Mouse (Mus musculus) layer of hippocampus, postnatal 14 days (tissue): ENCODE results near the gene Cysrt1. TPM values are rescaled to one million over a fixed set of nuclear protein-coding genes. Genes with fewer than 3 reads are reported as not detected.
"Not testable (repeated sequence)": the region's sequence is repeated elsewhere in the genome, so short reads cannot be mapped to it uniquely, and the experiment has no call there.

Source experiments
- DNase-seq, 2 experiments: peaks; one replicate each; pipeline ENCODE4 v3.0.0; 2021 to 2022; ENCODE audit warnings: low spot score in 2 of 2, mixed read lengths in 1 of 2
- total RNA-seq, 2 experiments: library from RNA; stranded (reverse); gene quantifications; 2 replicates each; pipeline ENCODE4 v1.2.3; 2021

The Cysrt1 gene
- total RNA-seq, 2 experiments from 2014 or later: not detected

DNA sequence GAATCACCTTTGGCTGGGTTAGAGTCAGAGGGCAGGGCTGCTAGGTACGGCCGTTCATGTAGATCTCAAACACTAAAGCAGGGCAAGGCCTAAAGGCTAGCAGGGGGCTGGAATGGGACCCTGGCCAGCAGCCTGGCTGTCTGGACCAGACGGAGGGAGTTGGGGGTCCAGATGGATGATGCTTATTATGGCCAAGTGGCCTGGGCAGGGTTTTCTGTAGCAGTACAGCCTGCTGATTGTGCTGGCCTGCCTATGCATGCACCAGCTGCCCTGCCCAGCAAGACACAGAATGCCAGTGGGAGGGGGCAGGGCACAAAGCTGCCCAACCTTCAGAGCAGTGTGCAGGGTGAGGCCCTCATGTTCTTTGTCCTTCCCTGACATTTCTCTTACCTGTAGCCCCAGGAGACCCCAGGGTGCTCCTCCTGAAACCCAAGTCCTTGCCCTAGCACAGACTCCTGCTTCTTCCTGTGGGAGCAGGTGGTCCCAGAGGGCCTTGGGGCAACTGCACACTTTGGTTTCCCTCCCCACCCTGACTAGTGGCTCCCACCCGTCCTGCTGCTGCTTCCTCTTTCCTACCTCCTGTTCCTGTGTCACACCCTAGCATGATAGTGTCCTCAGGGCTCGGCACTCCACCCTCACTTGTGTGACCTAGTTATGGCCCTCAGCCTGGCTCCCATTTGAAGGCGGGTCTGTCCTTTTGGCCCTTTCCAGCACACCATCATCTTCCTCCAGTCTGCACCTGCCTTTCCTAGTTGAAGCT is 23.8 kb upstream of the Cysrt1 start:
- peak in 1 of 2 experiments; percentile 52 for DNase-seq

DNA sequence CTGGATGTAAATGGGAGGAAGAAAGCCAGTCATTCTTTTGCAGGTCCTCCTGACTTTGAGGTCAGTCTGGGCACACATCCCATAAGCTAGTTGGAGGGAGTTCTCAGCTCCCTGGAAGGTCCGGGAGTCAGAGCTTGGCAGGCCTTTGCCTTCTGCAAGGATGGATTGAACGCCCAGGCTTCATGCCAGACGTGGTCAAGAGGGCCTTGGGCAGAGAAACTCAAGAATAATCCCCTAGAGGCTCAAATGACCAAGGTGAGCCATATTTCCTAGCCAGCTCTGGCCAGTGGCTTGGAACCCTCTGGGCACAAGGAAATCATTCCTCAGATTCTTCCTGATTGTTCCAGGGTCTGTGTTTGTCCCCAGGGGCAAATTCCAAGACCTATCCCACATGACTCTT is 22.6 kb upstream of the Cysrt1 start:
- DNase-seq: no peak

DNA sequence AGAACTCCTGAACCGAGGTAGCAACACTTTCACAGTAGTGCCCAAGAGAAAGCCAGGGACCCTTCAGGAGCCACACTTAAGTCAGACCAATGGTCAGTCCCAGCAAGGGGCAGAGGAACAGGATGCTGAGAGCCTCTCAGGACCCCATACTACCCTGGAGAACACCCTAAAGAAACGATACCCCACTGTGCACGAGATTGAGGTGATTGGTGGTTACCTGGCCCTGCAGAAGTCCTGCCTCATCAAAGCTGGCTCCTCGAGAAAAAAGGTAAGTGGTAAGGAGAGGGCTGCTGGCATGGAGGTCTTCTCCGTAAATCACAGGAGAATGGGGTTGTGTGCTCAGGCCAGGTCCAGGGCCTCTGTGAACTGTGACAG is 22.0 kb upstream of the Cysrt1 start:
- DNase-seq: no peak

DNA sequence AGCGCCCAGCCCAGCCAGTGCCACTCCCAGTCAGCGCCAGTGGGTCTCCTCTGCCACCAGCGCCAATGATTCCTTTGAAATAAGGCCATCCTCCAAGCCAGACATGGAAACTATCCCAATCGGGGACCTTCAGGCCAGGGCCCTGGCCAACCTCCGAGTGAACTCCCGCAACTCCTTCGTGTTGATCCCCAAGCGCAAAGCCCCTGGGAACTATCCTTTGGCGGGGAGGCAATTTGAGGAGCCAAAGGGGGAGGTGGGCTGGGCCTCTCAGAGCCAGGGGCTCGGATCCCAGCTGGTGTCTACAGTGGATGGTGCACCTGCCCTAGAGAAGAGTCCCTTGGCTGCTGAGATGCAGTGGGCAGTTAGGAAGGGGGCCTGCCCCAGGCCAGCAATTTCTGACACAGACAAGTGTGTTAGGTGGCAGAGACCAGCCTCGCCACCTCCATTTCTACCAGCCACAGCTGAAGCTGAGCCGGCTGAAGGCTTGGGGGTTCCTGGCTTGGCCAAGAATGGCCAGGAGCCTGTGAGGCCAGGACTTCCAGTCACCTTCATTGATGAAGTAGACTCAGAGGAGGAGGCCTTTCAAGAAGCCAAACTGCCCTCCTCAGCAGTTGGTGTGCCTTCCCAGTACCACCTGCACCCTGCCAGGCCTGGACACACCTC is 21.5 kb upstream of the Cysrt1 start:
- DNase-seq: no peak

DNA sequence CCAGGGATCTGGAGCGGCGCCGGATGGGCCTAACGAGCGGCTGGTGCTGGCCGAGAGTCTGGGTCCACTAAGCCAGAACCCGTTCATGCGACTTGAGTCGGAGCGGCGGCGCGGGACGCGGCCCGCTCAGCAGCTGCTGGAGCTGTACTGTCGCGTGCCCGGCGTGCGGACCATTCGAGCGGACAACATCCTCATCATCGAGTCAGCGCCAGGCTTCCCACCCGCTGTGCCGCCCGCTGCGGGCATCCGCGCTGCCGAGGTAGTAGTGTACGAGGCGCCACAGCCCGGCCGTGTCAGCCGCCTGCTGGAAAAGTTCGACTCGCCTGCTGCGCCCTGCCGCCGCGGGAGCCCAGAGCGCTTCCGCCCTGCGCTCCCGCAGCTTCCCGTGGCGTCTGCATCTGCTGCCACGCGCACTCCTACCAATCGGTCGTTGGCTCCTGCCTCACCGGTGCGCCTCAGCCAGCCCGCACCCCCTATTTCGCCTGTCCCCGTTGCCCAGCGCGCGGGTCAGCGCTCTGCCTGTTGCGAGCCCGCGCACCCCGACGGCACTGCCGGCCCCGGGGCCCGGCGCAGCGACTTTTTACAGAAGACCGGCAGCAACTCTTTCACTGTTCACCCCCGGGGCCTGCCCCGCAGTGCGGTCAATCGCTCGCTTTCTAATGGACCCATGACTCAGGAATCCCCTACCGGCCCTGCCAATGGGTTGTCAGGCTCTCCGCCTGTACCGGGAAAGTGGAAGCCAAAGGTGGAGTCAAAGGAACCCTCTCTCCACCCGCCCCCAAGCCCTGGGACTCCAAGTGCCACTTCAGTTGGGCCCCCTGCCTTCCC is 20.8 kb upstream of the Cysrt1 start:
- no peak for DNase-seq

DNA sequence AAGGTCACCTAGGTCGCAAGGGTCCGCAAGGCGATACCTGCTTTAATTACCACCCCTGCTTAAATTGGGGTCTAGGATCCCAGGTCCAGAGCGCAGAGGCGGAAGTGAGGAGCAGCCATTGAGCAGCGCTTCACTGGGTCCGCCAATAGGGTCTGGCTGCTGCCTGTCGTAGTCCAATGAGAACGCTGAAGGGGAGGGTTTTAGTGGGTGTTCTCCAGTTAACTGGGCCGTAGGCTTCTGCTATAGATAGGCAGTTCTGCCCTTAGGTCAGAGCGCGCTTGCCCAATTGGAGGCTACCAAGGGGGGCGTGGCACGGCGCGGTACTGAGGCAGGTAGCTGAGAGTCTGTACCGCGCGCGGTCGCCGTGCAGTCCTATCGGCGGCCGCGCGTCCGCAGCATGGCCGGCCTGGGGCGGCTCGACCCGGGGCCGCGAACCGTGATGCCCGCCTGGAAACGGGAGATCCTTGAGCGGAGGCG is 20.1 kb upstream of the Cysrt1 start, which contains the start of gene Tprn:
TSS of gene Tprn (plus strand) at position 328 of the 477 bp plus-strand sequence.
- peak; percentile 86 to 97 for DNase-seq

DNA sequence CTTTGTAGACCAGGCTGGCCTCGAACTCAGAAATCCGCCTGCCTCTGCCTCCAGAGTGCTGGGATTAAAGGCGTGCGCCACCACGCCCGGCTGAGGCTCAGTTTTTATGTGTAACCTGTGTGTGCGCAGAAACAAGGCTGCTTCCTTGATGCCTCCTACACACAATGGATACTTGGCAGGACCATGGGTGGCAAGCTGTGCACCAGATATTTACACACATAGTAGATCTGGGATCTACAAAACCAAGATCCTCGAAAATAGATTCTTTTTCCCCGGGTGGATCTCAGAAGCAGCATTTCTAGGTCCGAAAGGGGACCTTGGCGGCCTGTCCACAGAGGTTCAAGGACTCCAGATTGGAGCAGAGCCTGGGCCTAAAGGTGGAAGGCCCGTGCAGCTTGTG is 19.6 kb upstream of the Cysrt1 start:
- peak in 1 of 2 experiments; percentile 53 for DNase-seq

DNA sequence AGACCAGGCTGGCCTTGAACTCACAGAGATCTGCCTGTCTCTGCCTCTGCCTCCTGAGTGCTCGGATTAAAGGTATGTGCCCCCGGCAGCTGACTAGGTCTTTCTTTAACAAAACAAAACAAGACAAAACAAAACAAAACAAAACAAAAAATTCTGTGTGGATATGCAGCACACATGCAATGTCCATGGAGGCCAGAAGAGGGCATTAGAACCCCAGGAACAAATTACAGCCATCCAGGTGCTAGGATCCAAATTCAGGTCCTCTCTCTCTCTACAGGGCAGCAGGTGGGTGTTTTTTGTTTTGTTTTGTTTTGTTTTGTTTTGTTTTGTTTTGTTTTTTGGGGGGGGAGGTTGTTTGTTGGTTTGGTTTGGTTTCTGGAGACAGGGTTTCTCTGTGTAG is 16.6 kb upstream of the Cysrt1 start:
- no peak for DNase-seq

DNA sequence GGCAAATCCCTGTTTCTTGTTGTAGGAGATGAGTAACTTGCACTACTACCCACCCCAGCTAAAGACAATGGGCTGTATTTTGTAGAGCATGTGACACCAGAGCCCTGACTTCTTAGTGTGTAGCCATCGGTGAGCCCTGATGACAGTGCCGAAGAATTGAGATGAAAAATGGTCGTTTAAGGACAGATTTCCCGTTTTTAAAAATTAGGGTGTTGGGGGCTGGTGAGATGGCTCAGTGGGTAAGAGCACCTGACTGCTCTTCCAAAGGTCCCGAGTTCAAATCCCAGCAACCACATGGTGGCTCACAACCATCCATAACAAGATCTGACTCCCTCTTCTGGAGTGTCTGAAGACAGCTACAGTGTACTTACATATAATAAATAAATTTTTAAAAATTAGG is 15.0 kb upstream of the Cysrt1 start:
- DNase-seq: not testable (repeated sequence)

DNA sequence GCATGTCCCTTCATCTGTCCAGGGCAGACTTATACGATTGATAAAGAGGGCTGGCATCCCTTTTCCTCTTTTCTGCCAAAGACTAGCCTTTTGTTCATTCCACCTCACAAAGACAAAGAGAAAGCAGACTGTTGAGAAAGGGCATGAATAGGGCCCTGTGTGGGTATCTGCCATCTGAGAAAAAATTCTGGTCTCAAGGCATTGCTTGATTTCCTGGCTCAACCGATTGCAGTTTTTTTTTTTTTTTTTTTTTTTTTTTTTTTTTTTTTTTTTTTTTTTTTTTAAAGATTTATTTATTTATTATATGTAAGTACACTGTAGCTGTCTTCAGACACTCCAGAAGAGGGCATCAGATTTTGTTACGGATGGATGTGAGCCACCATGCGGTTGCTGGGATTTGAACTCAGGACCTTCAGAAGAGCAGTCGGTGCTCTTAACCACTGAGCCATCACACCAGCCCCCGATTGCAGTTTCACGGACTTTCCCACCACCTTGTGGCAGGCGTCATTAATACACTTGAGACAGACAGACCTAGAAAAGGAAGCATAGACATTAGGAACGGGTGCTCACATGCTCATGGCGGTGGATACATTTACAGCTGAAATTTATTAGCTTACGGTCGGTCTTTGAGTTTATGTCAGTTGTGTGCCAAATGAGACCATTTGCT is 14.3 kb upstream of the Cysrt1 start:
- peak in 1 of 2 experiments; percentile 43 for DNase-seq

DNA sequence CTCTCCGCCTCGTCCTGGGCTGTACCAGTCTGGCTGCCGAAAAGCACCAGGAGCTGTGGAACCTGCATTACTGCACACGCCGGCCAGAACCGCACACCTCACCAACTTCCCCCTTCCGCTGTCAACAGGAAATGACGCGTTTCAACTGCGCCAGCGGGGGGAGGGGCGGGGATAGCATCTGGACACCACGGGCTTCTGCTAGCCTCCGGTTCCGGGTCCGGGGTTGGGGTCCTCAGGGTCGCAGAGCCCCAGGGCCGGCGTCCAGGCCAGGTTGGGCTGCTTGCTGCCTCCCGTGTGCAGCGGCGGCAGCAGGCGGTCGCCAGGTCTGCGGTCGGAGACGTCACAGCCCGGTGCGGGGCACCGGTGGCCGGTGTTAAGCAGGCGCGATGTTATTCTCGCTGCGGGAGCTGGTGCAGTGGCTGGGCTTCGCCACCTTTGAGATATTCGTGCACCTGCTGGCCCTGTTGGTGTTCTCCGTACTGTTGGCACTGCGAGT is 13.1 kb upstream of the Cysrt1 start, which contains the start of gene Tmem203:
TSS of gene Tmem203 (plus strand) at position 156 of the 496 bp plus-strand sequence.
- DNase-seq: peak; percentile 80 to 87

DNA sequence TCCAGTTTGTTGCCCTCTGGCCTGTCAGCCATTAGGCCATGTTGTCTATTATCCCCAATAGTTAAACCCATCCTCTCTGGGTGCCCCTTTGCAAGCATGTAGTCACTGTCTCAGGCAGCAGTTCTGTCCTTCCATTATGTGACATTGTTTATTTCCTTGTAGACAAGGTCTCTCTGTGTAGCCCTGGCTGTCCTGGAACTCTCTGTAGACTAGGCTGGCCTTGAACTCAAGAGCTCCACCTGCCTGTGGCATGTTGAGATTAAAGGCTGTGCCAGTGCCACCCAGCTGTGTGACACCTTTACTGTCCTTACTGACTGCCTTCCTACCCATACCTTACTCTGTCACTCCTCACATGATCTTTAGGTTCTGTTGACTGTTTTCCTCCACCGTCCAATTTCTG is 10.1 kb upstream of the Cysrt1 start:
- no peak for DNase-seq

DNA sequence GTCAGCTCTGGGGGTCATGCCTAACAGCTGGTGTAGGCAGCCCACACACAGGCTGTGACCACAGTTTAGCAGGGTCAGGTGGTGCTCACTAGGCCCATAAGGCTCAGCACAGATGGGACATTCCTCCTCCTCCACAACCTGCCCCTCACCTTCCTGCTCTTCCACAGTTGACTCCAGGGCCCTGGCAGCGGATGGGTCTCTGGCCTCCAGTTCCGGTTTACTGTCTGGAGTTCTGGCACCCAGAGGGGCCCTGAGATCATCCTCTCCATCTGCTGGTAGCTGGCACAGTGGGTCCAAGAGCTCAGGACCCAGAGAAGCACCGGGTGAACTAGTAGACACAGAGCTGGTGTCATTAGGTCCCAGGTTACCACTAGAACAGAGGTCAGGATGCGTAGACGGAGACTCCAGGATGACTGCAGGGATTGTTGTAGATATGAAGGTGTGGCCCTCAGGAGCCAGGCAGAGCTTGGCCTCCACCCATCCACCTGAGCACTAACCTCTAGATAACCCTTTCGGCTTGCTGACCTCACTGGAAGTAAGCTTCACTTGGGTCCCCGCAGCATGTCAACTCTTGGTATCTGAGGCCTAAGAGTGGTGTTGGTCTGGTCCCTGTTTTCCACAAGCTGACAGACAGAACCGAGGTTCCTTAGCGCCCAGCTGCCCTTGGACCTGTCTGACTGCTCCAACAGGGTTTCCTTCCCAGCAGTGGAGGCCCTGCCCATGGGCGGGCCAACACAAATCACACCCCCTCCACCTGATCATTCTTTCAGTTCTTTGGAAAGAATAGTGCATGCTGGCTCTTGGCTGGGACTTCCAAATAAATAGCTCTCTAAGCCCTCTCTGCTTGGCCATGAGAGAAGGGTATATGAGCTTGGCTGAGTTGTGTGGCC is 4.2 kb upstream of the Cysrt1 start, which contains the start of gene AL732309.1:
TSS of gene AL732309.1 (minus strand) at position 681 of the 890 bp plus-strand sequence.
- DNase-seq: no peak

DNA sequence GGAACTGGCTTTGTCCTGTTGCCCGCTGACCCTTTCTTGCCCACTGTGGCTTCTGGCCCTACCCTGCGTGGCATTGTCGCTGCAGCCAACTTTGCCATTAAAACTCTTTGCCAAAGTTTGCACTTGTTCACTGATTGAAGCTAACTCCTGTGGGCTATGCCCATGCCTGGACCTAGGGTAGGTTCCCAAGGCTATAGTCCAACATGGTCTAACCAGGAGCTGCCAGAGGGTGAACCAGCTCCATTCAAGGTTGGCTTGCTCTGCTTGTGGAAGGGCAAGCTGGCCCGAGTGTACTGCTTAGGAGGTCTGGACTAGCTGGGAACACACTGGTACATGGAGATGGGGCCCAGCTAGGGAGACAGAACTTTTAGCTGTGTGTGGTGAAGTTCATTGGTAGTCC is 1.9 kb upstream of the Cysrt1 start:
- no peak for DNase-seq

DNA sequence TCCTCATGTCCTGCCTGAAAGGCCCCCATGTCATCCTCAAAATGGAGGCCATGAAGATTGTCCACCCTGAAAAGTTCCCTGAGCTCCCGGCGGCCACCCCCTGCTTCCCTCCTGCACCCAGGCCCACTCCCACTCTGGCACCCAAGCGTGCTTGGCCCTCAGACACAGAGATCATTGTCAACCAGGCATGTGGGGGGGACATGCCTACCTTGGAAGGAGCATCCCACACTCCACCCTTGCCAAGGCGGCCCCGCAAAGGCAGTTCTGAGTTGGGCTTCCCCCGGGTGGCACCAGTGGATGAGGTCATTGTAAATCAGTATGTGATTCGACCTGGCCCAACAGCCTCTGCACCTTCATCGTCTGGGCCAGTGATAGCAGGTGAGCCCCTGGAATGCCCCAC is 1.1 kb upstream of the Cysrt1 start:
- DNase-seq: no peak

DNA sequence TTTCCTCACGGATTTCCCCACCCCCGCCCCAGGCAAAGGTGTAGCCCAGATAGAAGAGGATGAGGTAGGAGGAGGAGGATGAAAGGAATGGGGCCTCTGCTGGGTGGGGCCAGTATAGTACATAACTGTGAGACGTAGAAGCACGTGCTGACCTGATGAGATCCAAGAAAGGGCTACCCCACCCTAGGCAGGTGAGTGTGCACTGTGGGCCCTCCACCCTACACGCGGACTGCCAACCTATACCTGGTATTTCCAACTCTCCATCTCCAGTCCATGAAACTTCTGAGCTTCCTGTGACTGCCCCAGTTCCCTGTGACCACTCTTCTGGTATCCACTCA is 845 bp downstream of the Cysrt1 start:
- no peak for DNase-seq

DNA sequence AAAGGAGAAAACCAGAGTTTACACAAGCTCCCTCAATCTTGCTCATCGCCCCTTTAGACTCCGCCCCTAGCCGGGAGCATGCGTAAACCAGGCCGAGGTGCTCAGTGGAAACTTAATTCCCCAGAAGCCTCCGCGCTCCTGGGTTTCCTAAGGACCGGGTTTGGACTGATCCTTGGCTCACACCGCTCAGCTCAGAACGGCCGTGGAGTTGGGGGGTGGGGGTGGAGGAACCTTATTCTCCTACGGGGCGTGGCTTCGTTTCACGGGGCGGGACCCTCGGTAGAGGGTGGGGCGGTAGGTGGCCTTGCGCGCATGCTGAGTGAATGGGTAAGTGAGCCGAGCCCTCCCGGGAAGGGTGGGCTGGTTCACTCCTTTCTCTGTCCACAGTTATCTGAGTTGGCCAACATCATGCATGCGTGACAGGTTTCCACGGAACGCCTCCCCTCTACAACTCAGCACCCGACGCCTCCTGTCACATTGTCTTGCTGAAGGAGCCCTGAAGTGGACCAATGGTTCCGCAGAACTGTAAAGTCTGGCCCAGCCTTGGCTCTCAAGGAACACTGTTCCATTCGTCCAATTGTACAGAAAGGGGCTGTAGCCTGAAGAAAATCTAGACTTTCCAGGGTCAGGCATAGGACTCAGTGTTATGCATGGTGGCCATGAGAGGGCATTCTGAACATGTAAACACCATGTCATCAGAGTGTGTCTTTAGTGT is 1.4 kb downstream of the Cysrt1 start:
- peak; percentile 63 to 75 for DNase-seq

DNA sequence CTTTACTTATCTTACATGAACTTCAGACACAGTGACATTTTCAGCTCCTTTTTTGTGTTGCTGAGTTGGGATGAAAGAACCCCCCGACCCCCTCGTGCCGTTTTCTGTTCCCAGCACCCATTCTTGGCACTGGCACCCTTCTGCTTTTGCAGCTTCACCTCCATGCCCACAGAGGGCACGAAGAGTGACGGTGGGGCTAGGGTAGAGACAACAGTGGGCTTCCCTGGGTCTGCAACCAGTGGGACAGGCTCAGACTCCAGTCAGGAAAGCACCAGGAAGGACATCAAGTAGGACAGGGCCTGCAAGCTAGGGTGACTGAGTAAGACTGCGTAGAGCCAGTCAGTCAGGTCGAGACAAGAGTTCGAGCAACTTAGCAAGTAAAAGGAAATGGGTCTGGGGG is 1.9 kb downstream of the Cysrt1 start:
- DNase-seq: no peak

DNA sequence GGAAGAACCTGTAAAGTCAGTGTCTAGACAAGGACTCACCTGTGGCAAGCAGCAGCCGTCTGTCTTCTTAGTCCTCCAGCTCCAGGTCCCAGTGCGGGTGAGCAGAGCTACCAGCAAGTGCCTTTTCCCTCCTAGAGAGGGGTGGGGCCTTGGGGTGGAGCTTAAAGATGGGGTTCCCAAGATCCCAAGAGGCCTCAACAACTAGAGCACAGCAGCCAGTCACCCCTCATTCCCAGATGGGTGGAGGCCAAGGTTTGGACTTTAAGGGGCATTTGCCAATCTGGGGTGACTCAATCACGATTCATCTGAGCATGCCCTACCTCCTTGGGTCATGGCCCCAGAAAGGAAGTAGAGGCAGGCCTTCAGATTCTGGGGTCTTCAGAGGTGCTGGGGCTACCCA is 2.5 kb downstream of the Cysrt1 start:
- DNase-seq: no peak
